Mouse (Mus musculus): ENCODE measurements at regions not wholly inside any gene's neighbourhood (a gene's known extent, or its start where the extent isn't known, plus 50 kb on each side); places are given as distances from the start of the nearest gene placed in this dataset.

DNA sequence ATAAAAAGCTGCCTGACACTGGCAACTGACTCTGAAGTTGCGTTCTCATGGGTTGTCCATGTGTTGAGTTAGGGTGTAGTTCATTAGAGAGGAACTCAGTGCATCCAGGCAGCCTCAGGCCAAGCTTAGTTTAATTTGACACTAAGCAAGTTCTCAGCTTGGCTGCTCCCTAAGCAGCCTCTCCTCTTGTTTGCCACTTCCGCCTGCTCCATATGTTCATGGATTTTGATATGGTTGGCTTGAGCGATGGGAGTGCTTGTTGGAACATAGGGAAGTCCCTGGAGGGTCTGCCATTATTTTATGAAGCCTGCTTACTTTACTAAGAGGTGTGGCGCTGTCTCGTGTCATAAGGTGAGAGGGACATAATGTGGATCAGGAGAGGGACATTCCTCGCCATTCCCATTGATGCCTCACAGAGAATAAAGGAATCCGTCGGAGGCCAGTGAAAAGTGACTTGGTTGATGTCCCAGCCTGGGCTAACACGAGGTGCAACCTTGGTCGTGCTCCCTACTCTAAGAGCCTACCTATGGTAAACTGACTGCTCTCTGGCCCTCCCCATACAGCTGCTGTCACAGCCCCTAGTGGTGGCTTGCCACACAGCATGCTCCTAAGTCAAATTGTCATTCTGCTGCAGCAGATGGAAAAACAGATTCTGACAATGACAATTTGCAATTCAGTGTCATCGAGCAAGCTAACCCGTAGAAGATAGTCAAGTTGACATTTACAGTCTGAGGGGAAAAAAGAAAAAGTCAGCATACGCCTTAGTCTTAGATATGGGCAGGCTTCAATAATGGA lies 104.6 kb downstream of the Pmp22 start:
- WGBS = 88% methylated on average over 13 of the region's 13 CpGs
- H3K27me3 ChIP-seq (ENCODE audit: control insufficient read depth, insufficient read depth, low read length) = no peaks in the 10 kb centered on the region
- H3K36me3 ChIP-seq (ENCODE audit: control insufficient read depth, insufficient read depth, low read length) = no peaks in the 10 kb centered on the region
- no peak overlapping the region for H3K4me3 ChIP-seq (ENCODE audit: low read depth, low read length)
- H3K4me1 ChIP-seq (ENCODE audit: control insufficient read depth, insufficient read depth, insufficient read length, low read length) = 0 out of 2 replicates have a peak, but pooled peaks cover 4% of the 10 kb centered on the region
- TF ChIP-seq CTCF (IDR thresholded peaks at IDR 0.05; ENCODE audit: extremely low read depth, insufficient read length, insufficient replicate concordance, low read depth, low read length) = no peak
- TF ChIP-seq POLR2A (IDR thresholded peaks at IDR 0.05; ENCODE audit: low read depth, low read length) = no peak
- no peak overlapping the region for H3K27ac ChIP-seq (ENCODE audit: insufficient read depth, low read depth, low read length)

DNA sequence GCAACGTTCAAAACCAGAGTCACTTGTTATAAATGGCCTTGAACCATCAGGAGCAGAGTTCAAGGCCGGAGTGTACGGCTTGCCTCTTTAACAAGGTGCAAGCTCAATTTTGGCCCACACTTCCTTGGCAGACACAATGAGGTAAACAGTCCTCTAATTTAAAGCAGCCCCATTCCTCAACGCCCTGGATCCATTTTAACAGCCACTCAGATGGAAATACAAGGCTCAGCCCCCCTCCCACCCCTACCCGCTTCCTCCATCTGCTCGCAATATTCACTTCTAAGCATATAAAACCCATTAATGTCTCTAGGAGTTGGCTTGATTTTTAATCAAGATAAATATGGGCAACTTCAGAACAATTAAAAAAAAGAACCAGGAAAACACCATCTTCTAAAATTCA lies 105.7 kb downstream of the Pmp22 start:
- no peak overlapping the region for H3K27ac ChIP-seq (ENCODE audit: insufficient read depth, low read depth, low read length)
- no peak overlapping the region for H3K4me3 ChIP-seq (ENCODE audit: low read depth, low read length)
- TF ChIP-seq CTCF (IDR thresholded peaks at IDR 0.05; ENCODE audit: extremely low read depth, insufficient read length, insufficient replicate concordance, low read depth, low read length) (no peak), POLR2A (IDR thresholded peaks at IDR 0.05; ENCODE audit: low read depth, low read length) (no peak)
- no peaks in the 10 kb centered on the region for H3K27me3 ChIP-seq (ENCODE audit: control insufficient read depth, insufficient read depth, low read length)
- 76% methylated on average over 6 of the region's 6 CpGs for WGBS
- no peaks in the 10 kb centered on the region for H3K36me3 ChIP-seq (ENCODE audit: control insufficient read depth, insufficient read depth, low read length)
- H3K4me1 ChIP-seq (ENCODE audit: control insufficient read depth, insufficient read depth, insufficient read length, low read length) = 0 out of 2 replicates have a peak, but pooled peaks cover 4% of the 10 kb centered on the region

DNA sequence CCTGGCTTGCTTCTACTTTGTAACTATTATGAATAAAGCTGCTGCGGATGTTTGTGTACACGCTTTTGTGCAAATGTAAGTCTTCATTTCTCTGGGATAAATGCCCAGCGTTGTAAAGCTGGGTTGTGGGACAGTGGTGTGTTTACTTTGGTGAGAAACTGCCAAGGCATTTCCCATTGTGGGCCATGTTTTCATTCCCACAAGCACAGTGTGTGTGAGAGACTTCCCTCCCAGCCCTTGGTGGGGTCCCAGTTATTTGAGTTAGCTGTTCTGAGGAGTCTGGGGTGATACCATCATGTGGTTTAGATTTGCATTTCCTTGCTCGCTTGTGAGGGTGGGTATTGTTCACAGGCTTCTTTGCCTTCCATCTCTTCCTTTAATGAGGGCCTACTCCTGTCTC lies 109.9 kb downstream of the Pmp22 start:
- no peaks in the 10 kb centered on the region for H3K27me3 ChIP-seq (ENCODE audit: control insufficient read depth, insufficient read depth, low read length)
- WGBS = 53% methylated on average over 4 of the region's 4 CpGs

DNA sequence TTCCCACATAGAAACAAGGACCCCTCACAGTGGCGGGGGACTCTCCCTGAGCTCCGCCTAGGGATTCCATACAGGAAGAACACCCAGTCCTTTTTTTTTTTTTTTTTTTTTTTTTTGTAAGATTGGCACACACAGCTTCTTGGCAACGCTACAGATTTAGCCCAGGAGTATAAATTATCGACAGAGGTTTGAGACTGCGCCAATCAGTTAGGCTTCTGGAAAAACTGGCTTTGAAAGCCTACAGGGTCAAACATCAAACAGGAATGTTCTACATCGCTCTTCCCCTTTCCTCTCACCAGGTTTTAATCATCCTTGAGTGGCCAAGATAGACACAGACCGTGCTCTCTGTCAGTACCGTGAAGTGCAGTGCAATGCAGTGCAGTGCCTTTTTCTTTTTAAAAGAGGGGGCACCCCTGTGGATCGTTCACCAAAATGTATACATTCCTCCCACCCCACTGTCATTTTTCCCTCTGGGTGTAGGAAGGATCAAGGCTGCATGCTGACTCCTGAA lies 115.2 kb downstream of the Pmp22 start:
- Histone ChIP-seq H3K36me3 (ENCODE audit: control insufficient read depth, insufficient read depth, low read length) (no peaks in the 10 kb centered on the region), H3K27ac (ENCODE audit: insufficient read depth, low read depth, low read length) (no peak overlapping the region), H3K27me3 (ENCODE audit: control insufficient read depth, insufficient read depth, low read length) (no peaks in the 10 kb centered on the region), H3K4me3 (ENCODE audit: low read depth, low read length) (no peak overlapping the region), H3K4me1 (ENCODE audit: control insufficient read depth, insufficient read depth, insufficient read length, low read length) (peaks cover 2% of the 10 kb centered on the region; the same call in 1 of the 2 replicates)
- WGBS = 24% methylated on average over 9 of the region's 9 CpGs
- TF ChIP-seq POLR2A (IDR thresholded peaks at IDR 0.05; ENCODE audit: low read depth, low read length) (no peak), CTCF (IDR thresholded peaks at IDR 0.05; ENCODE audit: extremely low read depth, insufficient read length, insufficient replicate concordance, low read depth, low read length) (no peak)

More for the DNA sequence above, 109.9 kb downstream of the Pmp22 start:
- H3K27ac ChIP-seq (ENCODE audit: insufficient read depth, low read depth, low read length) = no peak overlapping the region
- H3K4me1 ChIP-seq (ENCODE audit: control insufficient read depth, insufficient read depth, insufficient read length, low read length) = no peaks in the 10 kb centered on the region
- no peak for TF ChIP-seq CTCF (IDR thresholded peaks at IDR 0.05; ENCODE audit: extremely low read depth, insufficient read length, insufficient replicate concordance, low read depth, low read length)
- no peak for TF ChIP-seq POLR2A (IDR thresholded peaks at IDR 0.05; ENCODE audit: low read depth, low read length)
- H3K4me3 ChIP-seq (ENCODE audit: low read depth, low read length) = no peak overlapping the region
- H3K36me3 ChIP-seq (ENCODE audit: control insufficient read depth, insufficient read depth, low read length) = no peaks in the 10 kb centered on the region

DNA sequence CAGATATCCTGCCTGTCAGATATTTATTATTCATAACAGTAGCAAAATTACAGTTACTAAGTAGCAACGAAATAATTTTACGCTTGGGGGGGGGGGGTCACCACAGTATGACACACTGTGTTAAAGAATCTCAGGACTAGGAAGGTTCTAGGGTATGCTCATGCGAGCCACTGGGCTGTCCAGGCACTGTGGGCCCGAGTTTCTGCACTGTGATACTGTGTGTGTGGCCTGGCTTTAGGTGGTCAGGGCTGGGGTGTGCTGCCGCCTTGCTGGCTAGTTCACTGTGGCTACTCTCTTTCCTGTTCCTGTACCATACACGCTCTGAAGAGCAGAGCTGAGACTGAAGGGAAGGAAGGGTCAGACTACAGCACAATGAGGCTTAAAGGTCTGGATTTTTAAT lies 116.3 kb downstream of the Pmp22 start:
- TF ChIP-seq CTCF (IDR thresholded peaks at IDR 0.05; ENCODE audit: extremely low read depth, insufficient read length, insufficient replicate concordance, low read depth, low read length) (no peak), POLR2A (IDR thresholded peaks at IDR 0.05; ENCODE audit: low read depth, low read length) (no peak)
- Histone ChIP-seq H3K27me3 (ENCODE audit: control insufficient read depth, insufficient read depth, low read length) (no peaks in the 10 kb centered on the region), H3K4me1 (ENCODE audit: control insufficient read depth, insufficient read depth, insufficient read length, low read length) (peaks cover 2% of the 10 kb centered on the region; the same call in 1 of the 2 replicates), H3K4me3 (ENCODE audit: low read depth, low read length) (no peak overlapping the region), H3K36me3 (ENCODE audit: control insufficient read depth, insufficient read depth, low read length) (no peaks in the 10 kb centered on the region), H3K27ac (ENCODE audit: insufficient read depth, low read depth, low read length) (no peak overlapping the region)
- WGBS = 85% methylated on average over 6 of the region's 6 CpGs

DNA sequence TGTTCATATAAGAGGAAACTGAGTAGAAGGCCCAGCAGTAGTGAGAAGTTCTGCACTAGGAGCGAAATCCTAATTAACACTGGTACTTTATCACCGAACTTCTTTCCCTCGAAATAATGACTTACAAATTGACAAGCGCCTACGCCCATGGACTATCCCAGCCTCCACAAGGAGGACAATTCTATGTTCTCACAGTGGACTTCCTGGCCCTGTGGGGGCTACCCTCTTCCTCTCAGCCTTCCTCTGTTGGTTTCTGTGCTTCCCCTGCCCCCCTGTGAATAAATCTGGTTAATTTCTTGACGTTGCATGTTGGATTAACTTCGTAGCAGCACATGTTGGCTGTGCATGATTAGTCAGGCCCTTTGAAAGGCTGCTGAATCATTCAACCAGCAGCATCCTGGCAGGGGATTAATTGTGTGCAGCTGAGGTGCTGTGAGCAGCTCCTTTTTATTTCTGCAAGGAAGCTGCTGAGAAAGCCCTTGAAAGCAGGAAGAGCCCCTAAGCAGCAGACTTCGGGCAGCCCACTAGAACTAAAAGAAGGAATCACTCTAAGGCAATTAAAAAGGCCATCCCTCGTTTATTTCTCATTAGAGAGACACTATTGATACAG lies 117.4 kb downstream of the Pmp22 start:
- H3K4me1 ChIP-seq (ENCODE audit: control insufficient read depth, insufficient read depth, insufficient read length, low read length) = peaks cover 2% of the 10 kb centered on the region; the same call in 1 of the 2 replicates

More for the DNA sequence above, 117.4 kb downstream of the Pmp22 start:
- H3K36me3 ChIP-seq (ENCODE audit: control insufficient read depth, insufficient read depth, low read length) = no peaks in the 10 kb centered on the region
- no peaks in the 10 kb centered on the region for H3K27me3 ChIP-seq (ENCODE audit: control insufficient read depth, insufficient read depth, low read length)
- TF ChIP-seq CTCF (IDR thresholded peaks at IDR 0.05; ENCODE audit: extremely low read depth, insufficient read length, insufficient replicate concordance, low read depth, low read length) = no peak
- no peak for TF ChIP-seq POLR2A (IDR thresholded peaks at IDR 0.05; ENCODE audit: low read depth, low read length)
- H3K27ac ChIP-seq (ENCODE audit: insufficient read depth, low read depth, low read length) = no peak overlapping the region
- no peak overlapping the region for H3K4me3 ChIP-seq (ENCODE audit: low read depth, low read length)
- 81% methylated on average over 9 of the region's 9 CpGs for WGBS

Data from small intestine, adult 2 months (tissue).